Mouse (Mus musculus) retina, embryonic 14.5 days (tissue): Measurements from ENCODE around the gene Slc34a1.
"Not testable (repeated sequence)": the region's sequence is repeated elsewhere in the genome, so short reads cannot be mapped to it uniquely, and the experiment has no call there.

Experiments
- DNase-seq: peaks from one replicate; pipeline ENCODE4 v3.0.0-alpha.2; 2015; ENCODE audit warnings: low spot score

Gene Slc34a1

DNA sequence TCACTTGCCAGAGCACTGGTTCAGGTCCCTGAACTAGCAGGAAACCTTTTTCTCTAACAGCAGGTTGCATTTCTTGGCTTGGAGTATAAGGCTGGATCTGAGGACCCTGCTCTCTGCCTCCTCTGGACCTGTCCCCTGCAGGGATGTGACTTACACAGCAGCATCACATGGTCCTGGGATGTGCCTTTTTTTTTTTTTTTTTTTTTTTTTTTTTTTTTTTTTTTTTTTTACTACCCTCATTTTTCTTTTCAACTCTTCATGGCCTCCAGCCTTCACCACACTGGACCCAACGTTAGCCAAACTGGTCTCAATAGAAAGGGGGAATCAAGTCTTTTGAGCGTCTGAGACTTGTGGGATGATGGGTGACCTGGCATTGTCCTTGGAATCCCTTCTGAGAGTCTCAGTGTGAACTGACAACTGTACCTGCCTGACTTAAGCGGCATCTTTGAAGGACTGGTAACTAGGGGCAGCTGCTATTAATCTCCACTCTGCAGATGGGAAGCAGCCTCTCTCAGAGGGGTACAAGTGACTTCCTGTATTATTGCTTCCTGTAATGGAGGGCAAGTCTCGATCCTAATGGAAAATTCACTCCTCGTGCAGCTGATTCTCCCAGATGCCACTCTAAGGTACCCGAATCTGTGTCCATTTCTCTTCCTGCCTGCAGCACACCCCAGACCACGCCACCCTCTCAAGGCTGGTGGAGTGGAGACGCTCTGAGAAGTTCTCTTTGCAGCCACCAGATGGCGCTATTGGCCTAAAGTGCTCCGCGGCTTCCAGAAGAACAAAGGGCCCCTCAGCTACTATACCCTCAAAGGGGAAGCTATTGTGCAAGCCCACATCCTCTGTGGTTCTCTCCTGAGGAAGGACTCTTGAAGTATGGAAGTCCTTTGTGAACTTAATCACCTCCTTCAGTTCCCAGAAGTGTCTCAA lies 7.1 kb downstream of the Slc34a1 start:
- DNase-seq = peak; percentile 95

DNA sequence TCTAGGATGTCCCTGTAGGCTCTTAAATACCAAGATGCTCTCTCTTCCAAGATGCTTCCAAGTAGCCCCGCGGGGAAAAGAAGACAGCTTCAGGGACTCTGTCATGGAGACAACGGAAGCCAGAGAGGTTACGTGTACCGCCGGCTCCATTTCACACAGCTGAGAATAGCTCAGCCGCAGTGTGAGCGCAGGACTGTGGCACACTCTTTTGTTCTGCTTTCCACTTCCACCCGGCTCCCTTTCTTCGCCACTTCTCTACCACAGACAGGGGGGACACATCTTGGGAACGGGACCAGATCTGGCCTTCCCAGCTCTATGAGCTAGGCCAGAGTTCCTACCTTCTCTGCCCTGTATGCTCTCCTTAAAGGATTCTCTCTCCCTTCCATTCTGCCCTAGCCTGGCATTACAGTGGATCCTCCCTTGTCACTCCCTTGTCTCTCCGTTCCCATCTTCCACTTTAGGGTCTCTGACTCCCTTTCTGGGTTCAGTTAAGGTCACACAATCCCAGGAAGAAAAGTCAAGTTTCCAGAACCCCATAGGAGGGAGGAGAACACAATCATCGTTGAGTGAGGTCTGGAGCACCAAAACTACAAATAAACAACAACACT lies 7.9 kb downstream of the Slc34a1 start:
- DNase-seq = no peak

DNA sequence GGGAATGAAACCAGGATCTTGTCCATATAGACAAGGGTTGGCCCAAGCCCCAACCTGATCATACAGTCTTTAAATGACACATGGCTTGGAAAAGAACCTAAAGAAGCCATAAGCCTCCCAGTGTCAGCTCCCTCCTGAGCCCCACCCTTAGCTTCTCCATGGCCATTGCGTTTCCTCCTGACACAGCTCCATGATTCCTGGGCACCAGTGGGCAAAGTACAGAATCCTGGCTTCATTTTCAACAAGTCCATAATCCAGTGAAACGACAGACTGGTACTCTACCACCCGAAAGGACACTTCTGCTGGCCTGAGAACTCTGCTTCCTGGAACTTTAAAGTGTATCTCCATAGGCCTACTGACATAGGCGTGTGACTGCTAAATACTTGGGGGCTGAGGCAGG lies 9.4 kb downstream of the Slc34a1 start:
- DNase-seq = no peak

DNA sequence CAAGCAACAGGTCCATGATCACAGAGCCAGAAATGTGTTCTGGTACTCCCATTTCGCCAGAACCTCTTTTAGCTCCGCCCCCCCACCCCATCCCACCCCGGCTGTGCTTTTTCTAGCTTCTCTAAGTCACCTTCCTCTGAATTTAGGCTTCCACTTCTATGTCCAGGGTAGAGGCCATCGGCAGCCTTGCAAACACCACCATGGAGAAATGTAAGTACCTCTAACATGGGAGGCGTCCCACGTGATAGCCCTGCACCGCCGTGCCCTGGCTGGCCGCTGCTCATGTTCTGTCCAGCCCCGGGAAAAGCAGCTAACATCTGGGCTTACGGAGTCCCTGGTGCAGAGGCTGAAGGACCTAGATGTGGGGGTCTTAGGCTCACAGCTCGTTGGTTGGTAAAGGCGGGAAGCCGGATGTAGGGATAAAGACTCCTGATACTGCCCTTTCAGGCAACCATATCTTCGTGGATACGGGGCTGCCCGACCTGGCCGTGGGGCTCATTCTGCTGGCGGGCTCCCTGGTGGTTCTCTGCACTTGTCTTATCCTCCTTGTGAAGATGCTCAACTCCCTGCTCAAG lies 10.6 kb downstream of the Slc34a1 start:
- DNase-seq = no peak

DNA sequence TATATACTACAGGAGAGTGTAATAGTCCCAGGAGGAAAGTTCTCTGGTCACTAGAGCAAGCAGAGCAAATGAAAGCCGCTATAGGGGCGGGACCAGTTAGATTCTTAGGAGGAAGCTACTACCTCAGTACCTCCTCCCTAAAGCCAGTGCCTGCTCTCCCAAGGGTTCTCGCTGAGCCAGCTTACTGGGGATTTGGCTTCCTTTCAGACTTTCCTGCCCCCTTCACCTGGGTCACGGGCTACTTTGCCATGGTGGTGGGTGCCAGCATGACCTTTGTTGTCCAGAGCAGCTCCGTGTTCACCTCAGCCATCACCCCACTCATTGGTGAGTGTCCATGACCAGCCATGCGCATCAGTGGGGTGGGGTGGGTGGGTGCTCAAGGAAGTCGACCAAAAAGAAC lies 13.8 kb downstream of the Slc34a1 start:
- DNase-seq = no peak

DNA sequence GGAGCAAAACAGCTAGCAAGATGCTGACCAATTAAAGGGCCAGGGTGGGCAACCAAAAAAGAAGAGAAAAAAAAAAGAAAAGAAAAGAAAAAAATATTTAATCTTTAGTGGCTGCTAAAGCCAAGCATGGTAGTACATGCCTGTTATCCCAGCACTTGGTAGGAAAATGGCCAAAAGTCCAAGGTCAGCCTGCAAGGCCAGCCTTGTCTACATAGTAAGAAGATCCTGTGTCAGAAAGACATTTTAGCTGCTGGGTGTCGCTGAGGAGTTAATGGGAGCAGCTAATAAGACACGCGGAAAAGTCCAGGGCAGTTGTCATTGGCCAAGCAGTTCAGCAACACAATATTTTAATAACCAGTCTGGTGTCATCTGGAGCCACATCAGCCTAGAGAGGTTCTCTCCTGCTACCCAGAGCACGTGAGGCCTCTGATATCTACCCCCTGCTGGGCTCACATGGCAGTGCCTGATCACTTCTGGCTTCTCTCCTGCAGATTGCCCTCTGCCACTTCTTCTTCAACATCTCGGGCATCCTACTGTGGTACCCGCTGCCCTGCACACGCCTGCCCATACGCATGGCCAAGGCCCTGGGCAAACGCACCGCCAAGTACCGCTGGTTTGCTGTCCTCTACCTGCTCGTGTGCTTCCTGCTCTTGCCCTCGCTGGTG lies 14.8 kb downstream of the Slc34a1 start:
- DNase-seq = no peak

DNA sequence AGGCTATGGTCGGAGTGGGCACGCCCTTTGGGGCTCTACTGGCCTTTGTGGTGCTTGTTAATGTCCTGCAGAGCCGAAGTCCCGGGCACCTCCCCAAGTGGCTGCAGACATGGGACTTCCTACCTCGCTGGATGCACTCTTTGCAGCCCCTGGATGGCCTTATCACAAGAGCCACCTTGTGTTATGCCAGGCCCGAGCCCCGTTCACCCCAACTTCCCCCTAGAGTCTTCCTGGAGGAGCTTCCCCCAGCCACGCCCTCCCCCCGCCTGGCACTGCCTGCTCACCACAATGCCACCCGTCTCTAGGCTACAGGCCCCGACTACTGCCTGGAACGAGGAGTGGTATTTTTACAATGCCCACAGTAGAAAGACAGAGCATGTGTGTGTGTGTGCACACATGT lies 15.3 kb downstream of the Slc34a1 start:
- DNase-seq = no peak

DNA sequence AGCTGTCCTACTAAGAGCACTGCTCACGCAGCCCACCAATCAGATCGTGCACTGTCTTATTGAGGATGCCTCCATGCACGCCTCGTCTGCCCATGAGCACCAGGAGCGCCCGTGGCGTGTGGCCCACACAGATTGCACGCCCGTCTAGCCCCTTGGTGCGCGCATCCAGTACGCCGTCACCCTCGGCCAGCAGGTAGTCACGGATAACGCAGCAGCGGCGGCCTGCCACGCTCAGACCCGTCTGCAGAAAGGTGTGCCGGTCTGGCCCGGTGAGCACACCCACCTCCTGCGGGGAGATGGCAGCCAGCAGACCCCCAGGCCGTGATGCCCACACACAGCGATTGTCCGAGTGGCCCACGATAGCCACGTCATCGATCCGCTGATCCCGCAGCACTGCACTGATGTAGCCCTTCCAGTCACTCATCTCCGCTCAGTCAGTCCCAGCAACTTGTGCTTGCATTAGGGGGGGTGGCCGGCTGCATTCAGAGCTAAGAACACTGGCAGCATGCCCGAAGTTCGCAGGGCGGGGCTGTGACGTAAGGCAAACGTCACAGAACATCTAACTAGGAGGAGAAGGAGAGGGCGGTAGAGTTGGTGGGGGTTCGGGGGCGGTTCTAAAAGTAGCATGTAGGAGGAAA lies 16.9 kb downstream of the Slc34a1 start, which contains the start of gene Pfn3:
Gene Pfn3 (minus strand): TSS at position 490 of the 638 bp plus-strand sequence.
- peak; percentile 37 for DNase-seq

DNA sequence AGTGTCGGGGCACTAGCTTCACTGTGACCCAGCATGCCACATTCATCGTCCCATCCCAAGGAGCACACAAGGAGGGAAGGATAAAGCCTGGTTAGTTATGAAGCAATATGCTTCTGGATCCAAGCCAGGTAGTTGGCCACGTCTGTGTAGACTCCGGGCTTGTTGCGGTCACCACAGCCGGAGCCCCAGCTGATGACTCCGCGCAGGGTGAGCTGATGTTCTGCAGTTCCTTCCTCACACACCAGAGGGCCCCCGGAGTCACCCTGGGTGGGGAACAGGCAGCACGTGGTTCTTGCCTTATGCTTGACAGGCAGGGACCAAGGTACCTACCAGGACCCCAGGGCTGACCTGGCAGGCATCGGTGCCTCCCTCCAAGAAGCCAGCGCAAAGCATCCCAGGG lies 20.0 kb downstream of the Slc34a1 start:
- peak; percentile 88 for DNase-seq

DNA sequence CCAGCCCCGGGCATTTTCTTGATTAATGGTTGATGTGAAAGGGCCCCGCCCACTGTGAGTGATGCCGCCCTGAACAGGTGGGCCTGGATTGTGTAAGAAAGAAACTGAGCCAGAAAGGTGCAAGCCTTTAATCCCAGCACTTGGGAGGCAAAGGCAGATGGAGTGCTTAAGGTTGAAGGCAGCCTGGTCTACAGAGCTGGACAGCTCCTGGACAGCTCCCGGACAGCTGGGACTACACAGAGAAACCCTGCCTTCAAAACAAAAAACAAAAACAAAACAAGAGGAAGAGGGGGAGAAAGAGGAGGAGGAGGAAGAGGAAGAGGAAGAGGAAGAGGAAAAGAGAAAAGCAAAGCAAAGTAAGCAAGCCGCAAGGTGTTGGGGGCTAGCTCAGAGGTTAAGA lies 21.2 kb downstream of the Slc34a1 start:
- no peak for DNase-seq

DNA sequence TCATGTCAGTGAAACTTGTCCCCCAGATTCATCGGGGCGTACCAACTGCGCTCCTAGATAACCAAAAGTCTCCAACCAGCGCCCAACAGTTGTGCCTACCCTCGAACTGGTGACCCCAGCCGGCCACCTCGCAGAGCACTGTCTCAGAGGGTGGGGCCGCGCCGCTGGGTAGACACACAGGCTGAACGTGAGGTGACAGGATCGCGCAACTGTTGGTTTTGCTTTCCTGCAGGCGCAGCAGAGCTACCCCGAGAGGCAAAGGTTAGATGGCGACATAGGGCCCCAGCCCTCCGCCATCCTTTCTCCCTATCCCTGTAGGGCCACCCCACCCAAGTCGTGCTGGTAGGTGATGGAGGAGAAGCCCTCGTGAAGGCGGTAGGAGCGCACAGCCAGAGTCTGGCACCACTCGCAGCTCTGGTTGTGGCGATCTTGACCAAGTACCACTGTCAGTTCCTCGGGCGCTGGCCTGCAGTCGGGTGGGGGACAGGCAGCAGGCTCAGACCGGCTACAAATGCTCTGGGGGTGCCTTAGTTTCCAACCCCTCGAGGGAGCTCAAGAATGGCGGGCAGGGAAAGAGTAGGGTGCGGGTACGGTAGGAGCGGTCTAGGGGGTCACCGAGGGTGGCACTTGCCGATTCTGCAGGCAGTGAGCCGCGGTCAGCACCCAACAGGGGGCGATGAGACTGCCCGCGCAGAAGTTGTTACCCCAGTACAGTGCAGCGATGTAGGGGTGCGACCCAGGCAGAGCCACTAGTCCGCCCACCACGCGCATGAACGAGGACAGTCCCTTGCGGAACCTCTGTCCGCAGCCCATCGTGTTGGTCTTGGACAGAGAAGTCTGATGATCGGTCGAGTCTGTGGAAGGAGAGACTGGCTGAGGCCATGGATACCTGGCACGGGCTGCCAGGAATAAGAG lies 22.3 kb downstream of the Slc34a1 start:
- DNase-seq = no peak

DNA sequence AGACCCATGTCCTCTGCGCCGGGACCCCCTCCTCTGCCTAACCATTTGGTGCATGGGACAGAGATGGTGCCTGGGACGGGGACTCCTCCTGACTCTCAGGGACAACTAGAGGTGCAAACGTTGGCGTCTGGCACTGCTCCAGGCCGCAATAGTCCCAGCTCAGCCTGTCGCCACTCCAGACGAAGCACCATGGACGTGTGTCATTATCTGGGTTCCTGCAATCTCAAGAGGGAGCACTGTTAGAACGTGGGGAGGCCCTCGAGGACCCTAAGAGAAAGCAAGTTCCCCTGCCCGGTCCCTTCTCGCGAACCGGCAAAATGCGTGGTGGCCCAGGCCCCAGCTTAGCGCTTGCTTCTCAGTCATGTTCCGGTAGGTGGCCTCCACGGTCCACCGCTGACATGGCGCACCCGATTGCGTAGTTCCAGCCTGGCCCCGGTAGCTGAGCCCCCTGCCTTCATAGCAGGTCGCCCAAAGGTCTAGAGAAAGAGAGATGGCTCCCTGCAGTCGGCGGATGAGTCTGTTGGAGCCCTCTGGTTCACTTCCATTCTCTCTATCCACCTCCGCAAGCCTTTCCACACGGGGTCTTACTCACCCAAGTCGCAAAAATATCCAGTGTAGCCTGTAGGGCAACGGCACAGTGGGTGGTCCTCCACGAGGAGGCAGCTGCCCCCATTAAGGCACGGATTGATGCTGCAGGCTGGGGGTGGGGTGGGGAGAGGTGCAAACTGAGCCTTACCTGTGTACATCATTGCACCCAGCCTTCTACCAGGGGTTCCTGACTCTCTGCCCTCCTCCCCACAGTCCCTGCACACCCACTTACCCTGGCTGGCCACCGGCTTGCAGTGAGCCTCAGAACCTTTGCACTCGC lies 23.2 kb downstream of the Slc34a1 start:
- DNase-seq = peak; percentile 77

DNA sequence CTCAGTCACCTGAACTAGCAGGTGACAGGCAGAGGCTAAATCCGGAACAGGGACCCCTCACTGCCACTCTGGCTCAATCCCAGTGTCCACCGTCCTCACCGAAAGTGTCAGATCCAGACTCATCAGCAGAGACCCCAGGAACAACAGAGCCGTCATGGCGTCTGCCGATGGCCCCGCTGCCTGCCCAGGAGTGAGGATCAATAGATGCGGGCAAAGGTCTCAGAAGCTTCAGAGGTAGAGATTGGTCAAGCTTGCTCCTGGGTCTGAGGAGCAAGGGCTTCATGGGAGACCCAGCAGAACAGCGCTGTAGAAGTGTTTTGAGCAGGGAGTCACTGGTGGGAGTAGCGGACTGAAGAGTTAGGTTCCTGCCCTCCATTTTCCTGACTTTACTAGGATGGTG lies 28.6 kb downstream of the Slc34a1 start, which contains the start of gene F12:
Gene F12 (minus strand): TSS at position 181 of the 400 bp plus-strand sequence.
- DNase-seq = no peak

DNA sequence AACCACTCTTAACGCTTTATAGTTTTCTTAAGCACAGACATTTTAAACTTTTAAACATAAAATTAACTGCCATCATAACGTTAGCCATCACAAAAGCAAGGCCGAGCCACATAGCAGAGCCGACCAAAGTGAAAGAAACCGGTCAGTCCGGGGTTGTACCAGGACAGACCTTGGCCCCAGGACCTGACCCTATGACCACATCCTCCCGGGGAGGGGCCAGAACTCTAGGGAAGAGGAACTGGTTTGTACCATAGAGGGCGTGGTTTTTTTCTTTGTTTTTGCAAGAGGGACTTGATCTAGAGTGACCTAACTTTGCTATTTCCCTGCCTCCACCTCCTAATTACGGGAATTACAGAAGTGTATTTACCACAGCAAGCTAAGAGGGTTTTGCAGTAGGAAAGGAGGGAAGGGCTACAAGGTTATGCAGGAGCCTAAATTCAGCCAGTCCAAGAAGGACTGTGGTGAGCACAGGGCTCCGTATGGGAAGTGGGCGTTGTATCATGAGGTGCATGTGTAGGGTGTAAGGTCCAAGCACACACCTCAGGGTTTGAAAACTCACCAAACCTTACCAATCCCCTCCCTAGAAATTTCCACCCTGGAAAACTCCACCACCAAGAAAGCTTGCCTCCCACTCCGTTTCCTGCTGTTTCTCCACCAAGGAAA lies 31.4 kb downstream of the Slc34a1 start:
- DNase-seq = no peak

DNA sequence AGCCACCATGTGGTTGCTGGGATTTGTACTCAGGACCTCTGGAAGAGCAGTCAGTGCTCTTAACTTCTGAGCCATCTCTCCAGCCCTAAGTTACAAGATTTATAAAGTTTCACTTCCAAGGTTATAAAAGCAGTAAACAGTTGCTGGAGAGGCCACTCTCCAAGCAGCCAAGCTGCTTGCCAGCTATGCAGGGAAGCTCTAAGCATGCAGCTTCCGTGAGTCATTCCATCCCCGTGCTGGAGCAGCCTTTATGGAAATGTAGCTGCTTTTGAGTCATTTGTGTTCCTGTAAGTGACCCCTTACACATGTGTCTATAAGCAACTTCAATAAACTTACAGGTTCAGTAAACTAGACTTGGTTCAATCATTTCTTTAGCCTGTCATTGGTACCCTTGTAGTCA lies 32.6 kb downstream of the Slc34a1 start:
- DNase-seq = no peak

DNA sequence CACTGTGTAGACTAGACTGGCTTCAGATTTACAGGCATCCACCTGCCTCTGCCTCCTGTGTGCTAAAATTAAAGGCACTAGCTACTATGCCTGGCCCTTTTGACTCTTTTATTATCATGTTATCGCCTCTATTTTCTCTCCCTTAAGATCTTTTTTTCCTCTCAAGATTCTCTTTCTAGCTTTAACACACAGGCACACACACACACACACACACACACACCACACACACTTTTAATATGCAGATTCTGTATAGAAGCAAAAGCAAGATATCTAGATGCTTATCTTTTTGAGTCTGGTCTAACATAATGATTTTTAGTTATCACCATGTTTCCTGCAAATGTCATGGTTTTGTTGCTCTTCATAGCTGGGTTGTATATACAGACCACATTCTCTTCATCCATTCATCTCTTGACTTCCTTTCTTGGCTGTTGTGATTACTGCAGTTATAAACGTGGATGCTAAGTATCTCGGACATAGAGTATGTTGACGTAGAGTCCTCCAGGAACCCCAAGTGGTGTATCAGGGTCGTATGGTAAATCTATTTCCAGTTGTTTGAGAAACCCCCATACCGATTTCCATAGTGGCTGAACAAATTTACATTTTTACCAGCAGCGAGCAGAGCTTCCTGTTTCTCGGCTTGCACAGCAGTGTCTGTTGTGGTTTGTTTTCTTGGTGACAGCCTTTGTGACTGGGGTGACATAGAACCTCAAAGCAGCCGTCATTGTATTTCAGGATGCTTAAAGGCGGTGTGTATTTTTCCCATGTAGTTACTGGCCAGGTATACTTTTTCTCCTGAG lies 34.1 kb downstream of the Slc34a1 start:
- DNase-seq = no peak

DNA sequence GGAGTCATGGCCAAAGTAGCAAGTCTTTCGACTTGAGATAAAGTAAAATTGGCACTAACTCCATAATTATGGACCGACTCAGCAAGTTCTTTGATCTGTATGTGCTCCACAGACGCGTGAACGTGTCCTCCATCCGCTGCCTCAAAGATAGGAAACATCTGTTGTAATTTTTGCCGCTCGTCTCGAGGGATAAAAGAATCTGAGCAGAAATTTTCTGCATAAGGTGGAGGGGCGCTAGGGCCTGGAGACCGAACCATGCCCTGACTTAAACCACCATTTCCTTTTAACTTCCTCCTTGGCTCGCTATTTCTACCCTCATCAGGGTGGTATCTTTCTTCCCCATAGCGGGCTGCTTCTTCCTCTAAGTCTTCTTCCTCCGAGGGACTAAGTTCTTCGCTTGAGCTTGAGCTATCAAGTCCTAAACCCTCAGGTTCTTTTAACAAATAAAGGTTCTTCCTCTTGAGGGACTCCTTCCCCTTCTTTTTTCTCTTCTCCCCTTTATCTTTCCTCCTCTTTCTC lies 39.2 kb downstream of the Slc34a1 start:
- not testable (repeated sequence) for DNase-seq

DNA sequence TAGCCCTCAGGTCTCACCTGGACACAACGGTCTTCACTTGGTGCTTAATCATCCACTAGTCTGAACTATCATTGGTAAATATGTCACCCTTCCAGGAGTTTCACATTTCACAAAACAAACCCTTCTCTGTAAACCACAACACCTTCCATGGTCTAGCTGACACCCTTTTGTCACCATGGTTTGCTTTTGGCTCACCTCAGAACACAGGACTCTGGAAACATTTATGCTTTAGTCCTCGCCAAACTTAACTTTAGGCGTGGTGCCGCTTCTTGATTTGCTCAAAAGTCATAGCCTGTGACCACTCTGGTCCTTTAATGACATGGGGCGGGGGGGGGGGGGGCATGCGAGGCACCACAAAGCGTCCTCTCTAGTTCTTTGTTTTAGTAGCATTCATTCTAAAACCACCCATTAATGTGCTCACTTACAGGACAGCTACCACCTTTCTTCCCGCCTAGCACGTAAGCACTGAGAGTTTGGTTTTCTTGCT lies 45.9 kb downstream of the Slc34a1 start:
- no peak for DNase-seq
